In the genomic region with DNA sequence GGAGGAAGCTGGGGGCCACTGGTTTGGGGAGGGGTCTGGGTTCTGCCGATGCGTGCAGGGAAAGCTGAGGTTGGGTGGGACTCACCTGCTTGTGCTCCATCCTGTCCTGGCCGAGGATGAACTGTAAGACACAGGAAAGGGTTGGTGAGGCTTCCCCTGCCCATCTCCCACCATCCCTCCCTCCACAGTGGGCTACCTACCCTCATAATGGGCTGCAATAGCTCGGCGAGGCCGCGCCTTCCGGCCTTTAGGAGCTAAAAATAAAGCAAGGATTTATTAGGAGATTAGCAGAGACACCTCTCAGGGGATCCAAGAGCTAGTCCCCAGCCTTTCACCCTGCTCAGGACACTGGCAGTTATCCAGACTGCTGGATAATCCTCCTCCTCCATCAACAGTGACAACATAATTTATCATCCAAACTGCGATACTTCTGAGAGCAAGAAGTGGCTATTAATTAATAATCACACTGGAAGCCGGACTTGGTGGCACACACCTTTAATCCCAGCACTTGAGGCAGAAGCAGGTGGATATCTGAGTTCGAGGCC, we compare ENCODE assay signal across 19 mouse cellular contexts. TPM values are rescaled to one million over a fixed set of nuclear protein-coding genes. Genes with fewer than 3 reads are reported as not detected.
DNase-seq lines count a peak whose midpoint lies in the region; ATAC-seq and TF ChIP-seq lines count a peak whose summit lies in the region.
"Had no signal": no experiment of that assay in that cellular context is flagged by ENCODE, and none has a peak within 500 bp of the region (broad histone marks: within the 10 kb centered on the region; RNA-seq: fewer than 3 reads in every experiment).

No protein-coding gene starts in this region.

- no peaks in the 10 kb centered on the region for H3K9me3 ChIP-seq in midbrain, embryonic 11.5 days (ENCODE audit: control insufficient read depth, low read length)
- H3K9me3 ChIP-seq in midbrain, postnatal 0 days (ENCODE audit: low read length): no peaks in the 10 kb centered on the region
- H3K9me3 ChIP-seq: forebrain, embryonic 12.5 days; neural tube, embryonic 12.5 days had no signal

- no peaks in the 10 kb centered on the region for H3K79me2 ChIP-seq in heart, adult 2 months (replicated peaks; ENCODE audit: control insufficient read depth, insufficient read depth, low read length)

- WGBS in heart, adult 2 months: 41% methylated on average over 11 of the region's 11 CpGs
- 61% methylated on average over 11 of the region's 11 CpGs for WGBS in midbrain, embryonic 11.5 days
- 50% methylated on average over 11 of the region's 11 CpGs for WGBS in midbrain, postnatal 0 days

- no peak for ATAC-seq in midbrain, embryonic 11.5 days (ENCODE audit: low FRiP score)
- no peak for ATAC-seq in midbrain, postnatal 0 days (ENCODE audit: low FRiP score)

- H3K36me3 ChIP-seq in heart, adult 2 months (ENCODE audit: control insufficient read depth, insufficient read depth, low read length): no peaks in the 10 kb centered on the region
- H3K36me3 ChIP-seq in midbrain, embryonic 11.5 days (ENCODE audit: control insufficient read depth, insufficient read depth, low read length): no peaks in the 10 kb centered on the region
- no peaks in the 10 kb centered on the region for H3K36me3 ChIP-seq in midbrain, postnatal 0 days (ENCODE audit: insufficient read depth, low read length)
- H3K36me3 ChIP-seq: forebrain, embryonic 12.5 days; neural tube, embryonic 12.5 days had no signal

- H3K4me1 ChIP-seq in heart, adult 2 months (ENCODE audit: control insufficient read depth, insufficient read depth, low read length): peaks cover 9% of the 10 kb centered on the region
- peaks cover 5% of the 10 kb centered on the region; the same call in 1 of the 2 replicates for H3K4me1 ChIP-seq in midbrain, embryonic 11.5 days (ENCODE audit: control insufficient read depth, insufficient read depth, low read length)
- H3K4me1 ChIP-seq in midbrain, postnatal 0 days (ENCODE audit: insufficient read depth, low read length): peaks cover 5% of the 10 kb centered on the region; the same call in 1 of the 2 replicates

- H3K27me3 ChIP-seq in heart, adult 2 months (ENCODE audit: control insufficient read depth, insufficient read depth, low read length): no peaks in the 10 kb centered on the region
- no peaks in the 10 kb centered on the region for H3K27me3 ChIP-seq in midbrain, embryonic 11.5 days (ENCODE audit: control insufficient read depth, insufficient read depth, low read length)
- H3K27me3 ChIP-seq in midbrain, postnatal 0 days (ENCODE audit: insufficient read depth, low read length): no peaks in the 10 kb centered on the region
- H3K27me3 ChIP-seq: CH12.LX had no signal

- TF ChIP-seq CTCF in heart, adult 2 months (IDR thresholded peaks at IDR 0.05): no peak
- no peak for TF ChIP-seq CTCF in midbrain, postnatal 0 days (IDR thresholded peaks at IDR 0.05)

- no peak for TF ChIP-seq EP300 in heart, adult 2 months (IDR thresholded peaks at IDR 0.05; ENCODE audit: insufficient read depth, low read depth, low read length)

- no peak overlapping the region for H3K4me2 ChIP-seq in midbrain, embryonic 11.5 days
- H3K4me2 ChIP-seq in midbrain, postnatal 0 days (ENCODE audit: low read depth, low read length, poor library complexity, severe bottlenecking): no peak overlapping the region
- H3K4me2 ChIP-seq: forebrain, embryonic 12.5 days; hindbrain, embryonic 14.5 days; lung, embryonic 14.5 days; neural tube, embryonic 12.5 days had no signal

- H3K9ac ChIP-seq in heart, adult 2 months (ENCODE audit: low read depth, low read length): no peak overlapping the region
- no peak overlapping the region for H3K9ac ChIP-seq in midbrain, embryonic 11.5 days (ENCODE audit: low read length)
- no peak overlapping the region for H3K9ac ChIP-seq in midbrain, postnatal 0 days (replicated peaks; ENCODE audit: low read length, poor library complexity, severe bottlenecking)
- H3K9ac ChIP-seq: hindbrain, embryonic 14.5 days; lung, embryonic 14.5 days; neural tube, embryonic 12.5 days had no signal

- intact Hi-C loops in heart, adult 2 months (cut with DNase I): no loop called here

- no peak for TF ChIP-seq POLR2A in heart, adult 2 months (IDR thresholded peaks at IDR 0.05; ENCODE audit: insufficient read depth, low read depth, low read length)

- no peak for DNase-seq in heart, adult 2 months
- DNase-seq in heart, postnatal 4 days: no peak
- DNase-seq in kidney, adult 9 months: peak; percentile 55
- no peak for DNase-seq in kidney, adult 8-10 months
- DNase-seq in midbrain, embryonic 11.5 days (ENCODE audit: low spot score, missing footprints): peak; percentile 35
- no peak for DNase-seq in midbrain, postnatal 0 days (ENCODE audit: low spot score)
- peak; percentile 86 for DNase-seq in retina, postnatal 7 days (ENCODE audit: low read depth, low spot score)
- DNase-seq in urinary bladder, postnatal 36 days (ENCODE audit: low spot score in 2 of 2): no peak
- DNase-seq: adrenal gland, postnatal 25 days; cerebellum, adult 18-20 months; lung, embryonic 14.5 days; lung, postnatal 36 days; right cerebral cortex, postnatal 14 days had no signal

- H3K4me3 ChIP-seq in heart, adult 2 months: no peak overlapping the region
- no peak overlapping the region for H3K4me3 ChIP-seq in midbrain, embryonic 11.5 days (ENCODE audit: low read depth, low read length)
- H3K4me3 ChIP-seq in midbrain, postnatal 0 days (ENCODE audit: low read depth, low read length): no peak overlapping the region
- H3K4me3 ChIP-seq: forebrain, embryonic 12.5 days; neural tube, embryonic 12.5 days had no signal

- H3K27ac ChIP-seq in heart, adult 2 months: peak overlapping the region; percentile 23; the same call in 1 of the 2 replicates
- no peak overlapping the region for H3K27ac ChIP-seq in midbrain, embryonic 11.5 days (ENCODE audit: low read depth, low read length)
- no peak overlapping the region for H3K27ac ChIP-seq in midbrain, postnatal 0 days (ENCODE audit: low read depth, low read length)
- H3K27ac ChIP-seq: forebrain, embryonic 12.5 days; hindbrain, embryonic 14.5 days; neural tube, embryonic 12.5 days had no signal

RNA-seq across cellular contexts. Expression of gene Tnfsf12, which starts 2.2 kb away (rescaled TPM):
- 10 to 100 TPM; 18.4 to 21.9 TPM for total RNA-seq in heart, adult 2 months (2021)
- polyA plus RNA-seq in heart, adult 2 months (2012; rRNA removed): 29.2 and 32.0 TPM in 2 replicates
- total RNA-seq in heart, postnatal 4 days (2021): 10 to 100 TPM; 13.7 to 16.4 TPM
- 2.0 and 2.8 TPM in 2 replicates for polyA plus RNA-seq in midbrain, embryonic 11.5 days (2014; fragmentation: Nextera tagmentation; extraction: Ambion mirVana)
- 4.7 and 6.2 TPM in 2 replicates for total RNA-seq in midbrain, postnatal 0 days (2014; rRNA removed)
- 4.3 and 4.5 TPM in 2 replicates for polyA plus RNA-seq in midbrain, postnatal 0 days (2015; fragmentation: Nextera tagmentation; extraction: Ambion mirVana)
- total RNA-seq: CH12.LX, MEL had no signal

RNA-seq across cellular contexts. Expression of gene Tnfsfm13, which starts 2.4 kb away (rescaled TPM):
- 1 to 10 TPM; 2.8 to 3.2 TPM for total RNA-seq in heart, adult 2 months (2021)
- 3.7 and 4.7 TPM in 2 replicates for polyA plus RNA-seq in heart, adult 2 months (2012; rRNA removed)
- 1 to 10 TPM; 1.9 to 3.0 TPM for total RNA-seq in heart, postnatal 4 days (2021)
- 0.78 and 1.6 TPM in 2 replicates for polyA plus RNA-seq in midbrain, embryonic 11.5 days (2014; fragmentation: Nextera tagmentation; extraction: Ambion mirVana)
- total RNA-seq in midbrain, postnatal 0 days (2014; rRNA removed): 1.3 and 1.8 TPM in 2 replicates
- polyA plus RNA-seq in midbrain, postnatal 0 days (2015; fragmentation: Nextera tagmentation; extraction: Ambion mirVana): 1.2 and 1.9 TPM in 2 replicates
- total RNA-seq: MEL had no signal

RNA-seq across cellular contexts. Expression of gene Tnfsf13, which starts 7.9 kb away (rescaled TPM):
- total RNA-seq in heart, adult 2 months (2021): 1 to 10 TPM; 1.4 to 3.2 TPM
- 2.9 and 4.0 TPM in 2 replicates for polyA plus RNA-seq in heart, adult 2 months (2012; rRNA removed)
- 1 to 10 TPM; 2.3 to 2.6 TPM for total RNA-seq in heart, postnatal 4 days (2021)
- polyA plus RNA-seq in midbrain, embryonic 11.5 days (2014; fragmentation: Nextera tagmentation; extraction: Ambion mirVana): not detected in 2 replicates
- total RNA-seq in midbrain, postnatal 0 days (2014; rRNA removed): 0.27 and 0.57 TPM in 2 replicates
- polyA plus RNA-seq in midbrain, postnatal 0 days (2015; fragmentation: Nextera tagmentation; extraction: Ambion mirVana): 0.96 and 1.1 TPM in 2 replicates
- polyA plus RNA-seq: stomach, embryonic 14.5 days had no signal

RNA-seq across cellular contexts. Expression of gene Senp3, which starts 11.6 kb away (rescaled TPM):
- 10 to 100 TPM; 31.1 to 33.2 TPM for total RNA-seq in heart, adult 2 months (2021)
- polyA plus RNA-seq in heart, adult 2 months (2012; rRNA removed): 35.1 and 51.8 TPM in 2 replicates
- total RNA-seq in heart, postnatal 4 days (2021): 10 to 100 TPM; 58.0 to 61.3 TPM
- polyA plus RNA-seq in midbrain, embryonic 11.5 days (2014; fragmentation: Nextera tagmentation; extraction: Ambion mirVana): 80.6 and 90.8 TPM in 2 replicates
- total RNA-seq in midbrain, postnatal 0 days (2014; rRNA removed): 81.7 and 89.2 TPM in 2 replicates
- 70.3 and 74.0 TPM in 2 replicates for polyA plus RNA-seq in midbrain, postnatal 0 days (2015; fragmentation: Nextera tagmentation; extraction: Ambion mirVana)

RNA-seq across cellular contexts. Expression of gene Eif4a1, which starts 21.3 kb away (rescaled TPM):
- total RNA-seq in heart, adult 2 months (2021): 100 to 1,000 TPM; 173 to 198 TPM
- 147 and 250 TPM in 2 replicates for polyA plus RNA-seq in heart, adult 2 months (2012; rRNA removed)
- total RNA-seq in heart, postnatal 4 days (2021): 100 to 1,000 TPM; 535 to 537 TPM
- polyA plus RNA-seq in midbrain, embryonic 11.5 days (2014; fragmentation: Nextera tagmentation; extraction: Ambion mirVana): 877 and 900 TPM in 2 replicates
- total RNA-seq in midbrain, postnatal 0 days (2014; rRNA removed): 767 and 793 TPM in 2 replicates
- 501 and 502 TPM in 2 replicates for polyA plus RNA-seq in midbrain, postnatal 0 days (2015; fragmentation: Nextera tagmentation; extraction: Ambion mirVana)

Comparison
In these comparisons a context has a peak if more than half of its experiments do, and no peak if none do; other contexts are left out.
1. DNase-seq: peak in kidney, adult 9 months (single experiment), midbrain, embryonic 11.5 days (single experiment) and retina, postnatal 7 days (single experiment); none in heart, adult 2 months (0 of 2), heart, postnatal 4 days (single experiment), kidney, adult 8-10 months (0 of 2), midbrain, postnatal 0 days (single experiment) and urinary bladder, postnatal 36 days (0 of 2).